Mouse (Mus musculus): ENCODE data around the gene Tuba3b.

GRCm38 (mm10) chr6:145664208-145664607, 48.7 kb downstream of the Tuba3b start:
- TF ChIP-seq CTCF (IDR thresholded peaks at IDR 0.05; ENCODE audit: low read depth) (no peak), EP300 (IDR thresholded peaks at IDR 0.05; ENCODE audit: low read depth) (no peak)
